Mouse (Mus musculus) stomach, embryonic 16.5 days (tissue): Measurements from ENCODE around the gene Brca2. TPM values are rescaled to one million over a fixed set of nuclear protein-coding genes. Genes with fewer than 3 reads are reported as not detected.
"Not testable (repeated sequence)": the region's sequence is repeated elsewhere in the genome, so short reads cannot be mapped to it uniquely, and the experiment has no call there.

Source experiments
- ATAC-seq: fragments of 200-750 bp; cut with Nextera tagmentation; 2 replicates; pipeline ENCODE4 v1.8.0; 2017; ENCODE audit warnings: moderate number of reproducible peaks, moderate TSS enrichment; ENCODE audit not compliant: insufficient read depth, low FRiP score
- H3K27ac ChIP-seq: fragments of 300-500 bp; sonication (generic); 2 replicates; pipeline ENCODE4 v1.5.1; 2014; ENCODE audit warnings: low read length
- H3K27me3 ChIP-seq: fragments of 300-500 bp; sonication (generic); 2 replicates; pipeline ENCODE4 v1.6.1; 2014; ENCODE audit warnings: low read length, control low read depth, mixed read lengths; ENCODE audit not compliant: control insufficient read depth, insufficient read depth
- H3K36me3 ChIP-seq: fragments of 300-500 bp; sonication (generic); 2 replicates; pipeline ENCODE4 v1.6.1; 2014; ENCODE audit warnings: low read length; ENCODE audit not compliant: control insufficient read depth, insufficient read depth
- H3K4me1 ChIP-seq: fragments of 300-500 bp; sonication (generic); 2 replicates; pipeline ENCODE4 v1.6.1; 2014; ENCODE audit warnings: low read length, control low read depth, mixed read lengths; ENCODE audit not compliant: control insufficient read depth, insufficient read depth
- H3K4me2 ChIP-seq: fragments of 300-500 bp; sonication (generic); 2 replicates; pipeline ENCODE4 v1.6.1; 2014; ENCODE audit warnings: low read depth, low read length, mixed read lengths
- H3K4me3 ChIP-seq: fragments of 300-500 bp; sonication (generic); replicated peaks from 2 replicates; pipeline ENCODE4 v1.5.1; 2014; ENCODE audit warnings: mild to moderate bottlenecking, low read length
- H3K9ac ChIP-seq: fragments of 300-500 bp; sonication (generic); 2 replicates; pipeline ENCODE4 v1.6.1; 2014; ENCODE audit warnings: low read length
- H3K9me3 ChIP-seq: fragments of 300-500 bp; sonication (generic); replicated peaks from 2 replicates; pipeline ENCODE4 v1.6.1; 2016; ENCODE audit warnings: low read length, control low read depth; ENCODE audit not compliant: control insufficient read depth
- WGBS: fragments of 180-500 bp; shearing (Covaris S2); extraction: QIAGEN DNeasy Blood & Tissue Kit; methylation state at CpG from one replicate; pipeline ENCODE4 v1.1.7; 2014; 5-methylcytosine and 5-hydroxymethylcytosine counted together
- polyA plus RNA-seq: library from polyadenylated mRNA; unstranded; fragments of >200 nt; fragmentation: Nextera tagmentation; extraction: Ambion mirVana; gene quantifications from 2 replicates; pipeline ENCODE4 v1.2.1, GENCODE M21; 2015

Gene Brca2
- polyA plus RNA-seq, result 11.5 and 16.1 TPM in 2 replicates

DNA sequence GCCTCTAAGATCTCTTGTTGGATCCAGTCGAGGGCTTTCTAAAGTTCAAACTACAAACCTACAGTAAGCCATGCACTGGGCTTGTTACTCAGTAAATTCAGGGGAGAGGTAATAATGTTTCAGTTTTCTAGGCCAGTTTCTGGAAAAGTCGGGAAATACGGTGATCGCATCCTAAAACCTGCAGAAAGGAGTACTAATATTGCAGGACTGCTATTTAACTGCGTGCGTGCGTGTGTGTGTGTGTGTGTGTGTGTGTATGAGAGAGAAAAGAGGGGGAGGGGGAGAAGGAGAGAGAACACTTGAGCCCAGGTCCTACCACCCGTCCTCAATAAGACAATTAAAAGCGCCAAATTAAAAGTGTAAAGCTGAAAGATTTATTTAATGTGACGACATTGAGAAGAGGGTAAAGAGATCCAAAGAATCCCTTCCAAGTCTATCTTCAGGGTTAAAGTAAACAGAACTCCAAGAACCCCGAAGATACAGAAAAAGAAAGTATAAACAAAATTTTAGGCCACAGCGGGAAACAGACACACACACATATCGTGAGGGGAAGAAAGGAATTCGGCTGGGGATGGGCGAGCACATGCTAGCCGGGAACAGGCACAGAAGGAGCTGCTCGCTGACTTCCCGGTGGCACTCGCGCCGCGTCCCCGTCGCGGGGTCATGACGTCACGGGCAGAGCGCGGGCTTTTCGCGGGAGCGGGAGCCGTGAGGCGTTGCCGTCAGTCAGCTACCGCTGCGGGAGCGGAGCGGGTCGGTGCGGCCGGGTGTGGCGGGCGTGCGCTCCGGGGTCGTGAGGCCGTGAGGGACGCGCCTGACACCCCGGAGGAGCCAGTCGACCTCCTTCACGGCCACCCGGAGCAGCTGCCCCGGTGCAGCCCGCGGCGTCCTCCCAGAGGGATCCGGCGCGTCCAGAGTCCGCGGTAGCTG is at the start of gene Brca2:
Gene Brca2 (plus strand): TSS at position 694 of the 930 bp plus-strand sequence.
- no peaks in the 10 kb centered on the region for H3K9me3 ChIP-seq
- peak within 1 kb of the TSS; percentile 82 for H3K4me2 ChIP-seq
- H3K27ac ChIP-seq, result peak within 1 kb of the TSS; percentile 74
- ATAC-seq, result peak; percentile 93
- H3K36me3 ChIP-seq, result no peaks in the 10 kb centered on the region
- H3K4me1 ChIP-seq, result peaks cover 14% of the 10 kb centered on the region
- H3K9ac ChIP-seq, result peak within 1 kb of the TSS; percentile 93
- peak within 1 kb of the TSS; percentile 80 for H3K4me3 ChIP-seq
- no peaks in the 10 kb centered on the region for H3K27me3 ChIP-seq
- WGBS, result 5% methylated on average over 63 of the region's 63 CpGs

DNA sequence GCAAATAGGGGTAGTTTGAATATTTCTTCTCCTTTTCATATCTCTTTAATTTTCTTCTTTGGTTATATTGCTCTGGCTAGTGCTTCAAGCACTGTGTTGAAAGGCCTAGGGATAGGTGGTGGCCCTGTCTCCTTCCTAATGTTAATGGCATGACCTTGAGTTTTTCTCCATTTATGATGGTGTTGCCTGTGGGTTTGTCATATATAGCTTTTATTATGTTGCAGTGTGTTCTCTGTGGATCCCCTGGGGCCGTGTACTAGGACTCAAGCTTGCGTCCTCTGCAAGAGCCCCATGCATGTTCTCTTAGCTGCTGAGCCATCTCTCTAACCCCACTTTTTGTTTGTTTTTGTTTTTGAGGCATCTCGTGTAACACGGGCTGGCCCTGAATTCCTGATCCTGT is 45.1 kb upstream of the Brca2 start:
- no peaks in the 10 kb centered on the region for H3K9me3 ChIP-seq
- no peaks in the 10 kb centered on the region for H3K4me1 ChIP-seq
- 69% methylated on average over 4 of the region's 4 CpGs for WGBS
- H3K4me2 ChIP-seq, result no peak overlapping the region
- H3K27me3 ChIP-seq, result no peaks in the 10 kb centered on the region
- 0 out of 2 replicates have a peak, but pooled peaks cover 3% of the 10 kb centered on the region for H3K36me3 ChIP-seq
- no peak overlapping the region for H3K9ac ChIP-seq
- no peak overlapping the region for H3K4me3 ChIP-seq
- ATAC-seq, result no peak
- no peak overlapping the region for H3K27ac ChIP-seq

DNA sequence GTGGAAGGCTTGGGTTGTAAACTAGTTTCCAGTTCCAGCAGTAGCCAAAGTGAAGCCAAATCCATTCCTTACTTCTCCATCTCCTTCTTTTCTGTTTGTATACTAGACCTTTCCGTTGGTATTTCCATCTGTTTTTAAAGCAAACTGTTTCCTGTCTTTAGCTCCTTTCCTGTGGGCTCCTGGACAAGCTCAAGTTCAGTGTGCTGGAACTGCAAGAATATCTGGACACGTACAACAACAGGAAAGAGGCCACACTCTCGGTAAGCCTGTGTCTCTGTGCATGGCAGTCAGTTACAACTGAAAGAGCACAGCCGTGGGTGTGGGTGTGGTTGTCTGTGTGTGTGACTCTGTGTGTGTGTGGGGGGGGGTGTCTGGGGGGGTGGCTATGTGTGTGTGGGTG is 43.8 kb upstream of the Brca2 start:
- no peak overlapping the region for H3K4me2 ChIP-seq
- no peak overlapping the region for H3K9ac ChIP-seq
- H3K9me3 ChIP-seq, result no peaks in the 10 kb centered on the region
- no peak overlapping the region for H3K4me3 ChIP-seq
- 45% methylated on average over 4 of the region's 4 CpGs for WGBS
- H3K27me3 ChIP-seq, result no peaks in the 10 kb centered on the region
- no peaks in the 10 kb centered on the region for H3K4me1 ChIP-seq
- H3K27ac ChIP-seq, result no peak overlapping the region
- no peak for ATAC-seq
- H3K36me3 ChIP-seq, result no peaks in the 10 kb centered on the region

DNA sequence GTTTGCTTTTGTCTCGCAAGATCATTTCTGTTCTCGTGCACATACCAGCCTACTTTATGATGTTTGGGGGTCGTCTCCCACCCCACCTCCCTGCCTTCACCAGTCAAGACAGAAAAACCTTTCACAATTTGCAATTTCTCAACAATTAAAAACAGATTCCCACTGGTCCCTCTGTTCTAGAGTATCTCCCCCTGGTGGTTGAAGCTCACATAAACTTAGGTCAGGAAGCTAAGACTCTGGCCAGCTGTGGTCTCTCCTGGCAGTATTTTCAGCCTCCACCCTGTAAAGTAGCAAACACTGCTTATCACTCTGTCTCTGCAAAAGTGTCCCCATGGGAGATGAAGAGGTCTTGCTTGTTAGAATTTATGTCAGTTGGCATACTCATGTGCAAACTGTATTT is 37.2 kb upstream of the Brca2 start:
- ATAC-seq, result no peak

DNA sequence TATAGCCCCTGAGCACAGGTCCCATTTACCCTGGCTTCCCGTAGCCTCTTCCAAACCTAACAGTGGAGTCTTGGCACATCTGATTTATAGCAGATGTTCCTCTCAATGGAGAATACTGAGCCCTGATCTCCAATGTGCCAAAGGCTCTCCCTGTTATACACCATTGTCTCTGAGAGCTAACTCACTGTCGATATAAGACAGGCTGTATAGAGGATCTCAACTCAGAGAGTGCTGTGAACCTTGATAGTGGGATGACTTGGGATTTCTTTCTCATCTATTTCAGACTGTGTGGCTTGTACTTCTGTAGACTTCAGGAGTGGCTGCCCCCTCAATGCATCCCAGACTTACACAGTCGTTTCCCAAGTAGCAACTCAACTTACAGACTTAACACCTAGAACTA is 32.1 kb upstream of the Brca2 start:
- no peak overlapping the region for H3K9ac ChIP-seq
- no peaks in the 10 kb centered on the region for H3K9me3 ChIP-seq
- H3K4me2 ChIP-seq, result no peak overlapping the region
- no peaks in the 10 kb centered on the region for H3K36me3 ChIP-seq
- H3K27me3 ChIP-seq, result no peaks in the 10 kb centered on the region
- ATAC-seq, result no peak
- no peaks in the 10 kb centered on the region for H3K4me1 ChIP-seq
- WGBS, result 64% methylated on average over 3 of the region's 3 CpGs
- H3K4me3 ChIP-seq, result no peak overlapping the region
- no peak overlapping the region for H3K27ac ChIP-seq

More for the DNA sequence above, 37.2 kb upstream of the Brca2 start:
- Histone ChIP-seq H3K27ac (no peak overlapping the region), H3K4me1 (no peaks in the 10 kb centered on the region), H3K27me3 (no peaks in the 10 kb centered on the region), H3K9me3 (no peaks in the 10 kb centered on the region), H3K4me3 (no peak overlapping the region), H3K36me3 (no peaks in the 10 kb centered on the region), H3K9ac (no peak overlapping the region), H3K4me2 (no peak overlapping the region)
- WGBS, result 63% methylated on average over 3 of the region's 3 CpGs

DNA sequence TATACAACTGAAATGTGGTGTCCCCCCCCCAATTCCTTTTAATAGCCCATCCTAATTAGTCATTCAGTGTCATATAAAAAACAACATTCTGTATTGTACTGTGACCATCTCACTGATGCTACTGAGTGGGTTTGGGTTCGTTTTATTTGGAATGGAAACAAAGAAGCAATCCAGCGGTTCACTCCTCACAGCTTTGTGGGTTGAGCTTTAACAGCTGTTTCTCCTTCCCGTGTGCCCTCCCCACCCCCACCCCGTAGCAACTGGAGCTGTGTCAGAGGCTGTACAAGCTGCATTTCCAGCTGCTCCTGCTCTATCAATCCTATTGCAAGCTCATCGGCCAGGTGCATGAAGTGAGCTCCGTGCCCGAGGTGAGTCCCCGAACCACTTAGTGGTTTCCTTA is 31.6 kb upstream of the Brca2 start:
- no peaks in the 10 kb centered on the region for H3K36me3 ChIP-seq
- no peaks in the 10 kb centered on the region for H3K9me3 ChIP-seq
- no peaks in the 10 kb centered on the region for H3K27me3 ChIP-seq
- peak; percentile 10; the same call in 1 of the 2 replicates for ATAC-seq
- H3K4me3 ChIP-seq, result no peak overlapping the region
- H3K9ac ChIP-seq, result no peak overlapping the region
- 0 out of 2 replicates have a peak overlapping the region, but pooled peaks have one; percentile 13 for H3K4me2 ChIP-seq
- no peak overlapping the region for H3K27ac ChIP-seq
- H3K4me1 ChIP-seq, result no peaks in the 10 kb centered on the region
- WGBS, result 42% methylated on average over 8 of the region's 8 CpGs

DNA sequence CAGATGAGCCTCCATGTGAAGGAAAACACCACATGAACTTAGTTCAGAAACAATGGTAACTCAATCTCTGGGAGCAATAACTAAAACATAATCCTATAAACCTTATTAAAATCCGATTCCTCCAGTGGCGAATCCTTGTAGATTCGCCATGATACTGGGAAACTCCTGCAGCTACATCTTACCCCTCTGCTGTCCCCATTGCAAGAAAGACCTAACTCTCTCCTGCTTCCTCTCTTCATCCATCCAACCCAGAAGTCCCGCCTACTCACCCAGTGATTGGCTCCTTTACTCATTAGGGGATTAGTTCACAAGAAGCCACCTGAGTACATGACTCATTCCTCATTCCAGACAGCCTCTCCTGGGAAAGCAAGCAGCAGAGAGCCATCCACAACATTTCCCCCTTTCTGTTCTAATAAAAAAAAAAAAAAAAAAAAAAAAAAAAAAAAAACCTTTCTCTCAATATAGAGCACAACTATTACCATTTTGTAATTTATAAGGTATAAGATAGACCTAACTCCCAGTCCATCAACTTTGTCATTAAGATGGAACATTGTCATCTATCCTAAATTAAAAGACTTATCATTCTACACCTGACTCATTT is 30.8 kb upstream of the Brca2 start:
- not testable (repeated sequence) for H3K27ac ChIP-seq, H3K36me3 ChIP-seq, H3K4me3 ChIP-seq, ATAC-seq, H3K4me1 ChIP-seq, H3K4me2 ChIP-seq, H3K9me3 ChIP-seq, H3K9ac ChIP-seq, H3K27me3 ChIP-seq
- WGBS, result 91% methylated on average over 4 of the region's 4 CpGs

DNA sequence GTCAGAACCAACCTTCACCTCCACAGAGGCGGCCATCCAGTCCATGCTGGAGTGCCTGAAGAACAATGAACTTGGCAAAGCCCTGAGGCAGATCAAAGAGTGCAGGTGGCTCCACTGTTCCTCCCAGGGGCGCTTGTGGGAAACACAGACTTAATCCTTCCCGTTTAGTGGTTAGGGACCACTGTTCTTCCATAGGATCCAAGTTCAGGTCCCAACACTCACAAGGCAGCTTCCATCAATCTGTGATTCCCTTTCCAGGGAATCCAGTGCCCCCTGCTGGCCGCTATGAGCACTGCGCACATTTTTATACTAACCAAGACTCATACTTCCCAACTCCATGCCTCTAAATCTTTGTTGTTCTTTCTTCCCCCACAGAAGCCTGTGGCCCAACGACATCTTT is 26.6 kb upstream of the Brca2 start:
- Histone ChIP-seq H3K36me3 (no peaks in the 10 kb centered on the region), H3K4me1 (no peaks in the 10 kb centered on the region), H3K9ac (no peak overlapping the region), H3K4me3 (no peak overlapping the region), H3K27ac (no peak overlapping the region), H3K4me2 (no peak overlapping the region), H3K9me3 (no peaks in the 10 kb centered on the region), H3K27me3 (no peaks in the 10 kb centered on the region)
- 46% methylated on average over 6 of the region's 6 CpGs for WGBS
- ATAC-seq, result no peak
